Mouse (Mus musculus) heart, postnatal 10 days (tissue): ENCODE data around the gene Btbd9. TPM values are rescaled to one million over a fixed set of nuclear protein-coding genes. Genes with fewer than 3 reads are reported as not detected.
A peak's percentile ranks its signal among the peaks of the same experiment; 100 is the strongest.
"Not testable (repeated sequence)": the region's sequence is repeated elsewhere in the genome, so short reads cannot be mapped to it uniquely, and the experiment has no call there.

Source experiments
- DNase-seq, 2 experiments: peaks; one replicate each; pipeline ENCODE4 v3.0.0; 2021
- intact Hi-C: fragments of 180-260 bp; cut with DNase I; formaldehyde crosslinking; loops from one replicate; pipeline ENCODE4 v1.15.1; 2025
- total RNA-seq, 2 experiments: library from RNA; stranded (reverse); gene quantifications; 2 replicates each; pipeline ENCODE4 v1.2.3; 2021

Btbd9 gene
- total RNA-seq = 10 to 100 TPM; 30.9 to 34.0 TPM

DNA sequence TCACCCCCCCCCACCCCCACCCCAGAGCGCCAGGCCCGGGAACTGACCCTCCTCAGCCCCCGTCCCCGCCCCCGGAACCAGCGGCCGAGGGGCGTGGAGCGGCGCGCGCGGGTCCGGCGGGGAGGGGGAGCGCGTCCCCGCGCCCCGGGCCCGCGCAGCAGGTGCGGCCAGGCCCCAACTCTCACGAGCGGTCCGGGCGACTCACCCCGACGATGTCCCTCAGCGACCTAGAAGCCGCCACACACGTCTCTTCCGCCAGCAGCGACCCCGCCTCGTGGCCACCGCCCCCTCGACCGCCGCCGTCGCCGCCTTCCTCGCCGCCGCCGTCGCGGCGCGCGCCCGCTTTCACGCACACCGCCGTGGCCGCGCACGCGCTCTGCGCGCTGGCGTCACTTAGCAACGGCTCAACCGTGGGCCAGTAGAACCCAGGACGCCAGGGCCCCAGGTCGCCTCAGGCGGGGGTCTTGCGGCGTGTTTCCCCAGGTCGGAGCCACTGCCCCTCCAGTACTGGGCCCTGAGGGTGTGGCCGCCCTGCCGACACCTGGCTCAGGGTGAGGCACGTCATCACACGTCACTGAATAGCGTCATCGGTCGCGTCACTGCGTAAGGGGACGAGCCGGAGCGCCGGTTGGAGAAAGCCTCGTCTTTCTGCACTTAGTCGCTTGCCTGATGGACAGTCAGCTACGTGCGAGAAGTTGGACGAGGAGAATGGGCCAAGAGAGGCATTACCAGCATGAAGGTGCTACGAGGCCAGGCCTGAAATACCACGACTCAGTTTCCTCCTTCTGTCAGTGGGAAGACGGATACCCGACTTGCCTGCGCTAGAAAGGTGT is at the start of gene Btbd9:
Gene Btbd9, minus strand, starts transcription at position 548 of the 833 bp plus-strand sequence.
- peak; percentile 96 to 97 for DNase-seq
- intact Hi-C loops = loop anchor here (1.0 kb wide), 1 partner anchor 36 kb away; no protein-coding TSS in a partner anchor

DNA sequence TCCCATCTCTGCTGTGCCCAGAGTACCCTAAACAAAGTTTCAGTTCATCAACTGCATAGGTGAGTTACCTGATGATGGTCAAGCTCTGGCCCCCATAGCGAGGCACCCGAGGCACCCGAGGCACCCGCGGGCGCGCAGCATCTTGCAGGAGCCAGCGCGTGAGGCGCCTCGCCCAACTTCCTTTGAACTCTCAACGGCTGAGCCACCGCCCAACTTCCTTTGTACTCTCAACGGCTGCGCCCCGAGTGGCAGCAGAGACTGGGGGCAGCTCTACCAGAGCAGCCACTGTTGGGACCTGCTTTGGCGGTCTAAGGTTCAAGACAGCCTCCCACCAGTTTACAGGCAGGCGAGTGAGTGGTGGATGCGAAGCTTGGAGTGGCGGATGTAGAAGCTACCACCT is 47.8 kb upstream of the Btbd9 start, which contains the start of gene Dnah8:
Gene Dnah8, plus strand, starts transcription at position 223 of the 400 bp plus-strand sequence.
- DNase-seq, intact Hi-C loops: not testable (repeated sequence)

DNA sequence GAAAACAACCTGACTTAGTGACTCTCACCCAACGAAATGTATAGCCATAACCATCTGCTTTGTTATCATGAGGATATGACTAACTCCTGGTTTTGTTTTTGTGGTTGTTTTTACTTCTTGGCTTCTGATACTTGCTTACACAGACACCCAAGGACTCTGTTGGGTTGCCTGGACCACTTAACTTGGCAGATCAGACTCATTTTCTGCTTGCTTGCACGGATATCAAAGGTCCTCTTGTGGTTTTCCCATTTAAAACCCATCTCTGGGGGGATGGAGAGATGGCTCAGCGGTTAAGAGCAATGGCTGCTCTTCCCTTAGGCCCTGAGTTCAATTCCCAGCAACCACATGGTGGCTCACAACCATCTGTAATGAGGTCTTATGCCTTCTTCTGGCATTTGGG is 46.9 kb upstream of the Btbd9 start:
- no peak for DNase-seq
- intact Hi-C loops = no loop called here

DNA sequence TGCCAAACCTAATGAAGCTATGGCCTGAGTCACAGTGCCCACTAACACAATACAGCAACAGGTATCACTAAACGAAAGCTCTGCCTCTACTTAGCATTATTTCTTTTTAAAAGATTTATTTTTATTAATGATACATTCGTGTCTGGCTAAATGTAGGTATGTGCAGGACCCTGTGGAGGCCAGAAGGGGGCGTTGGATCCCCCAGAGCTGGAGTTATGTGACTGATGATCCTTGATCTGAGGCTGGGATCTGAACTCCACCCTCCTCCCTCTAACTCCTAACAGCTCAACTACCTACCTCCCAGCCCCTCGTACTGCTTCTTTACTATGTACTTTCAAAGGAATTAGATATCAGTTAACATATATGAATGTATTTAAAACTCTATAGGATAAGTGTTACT is 45.2 kb upstream of the Btbd9 start:
- intact Hi-C loops = no loop called here
- no peak for DNase-seq

DNA sequence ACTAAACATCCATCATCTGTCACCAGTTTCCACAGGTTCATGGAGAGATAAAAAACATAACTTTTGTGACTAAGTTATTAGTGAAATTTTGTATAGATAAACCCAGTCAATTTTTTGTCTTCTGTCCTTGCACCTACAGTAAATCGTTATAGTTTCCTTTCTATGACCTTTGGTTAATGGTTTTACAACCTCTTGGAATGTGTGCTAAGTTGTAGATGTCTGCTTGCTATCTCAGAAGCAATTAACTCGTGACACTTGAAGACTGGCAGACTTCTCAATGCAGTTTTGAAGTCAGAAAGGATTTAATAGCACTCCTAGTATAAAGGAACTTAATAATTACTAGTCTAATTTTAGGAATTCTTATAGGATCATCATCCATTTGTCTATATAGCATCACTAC is 44.3 kb upstream of the Btbd9 start:
- no peak for DNase-seq
- intact Hi-C loops = no loop called here

DNA sequence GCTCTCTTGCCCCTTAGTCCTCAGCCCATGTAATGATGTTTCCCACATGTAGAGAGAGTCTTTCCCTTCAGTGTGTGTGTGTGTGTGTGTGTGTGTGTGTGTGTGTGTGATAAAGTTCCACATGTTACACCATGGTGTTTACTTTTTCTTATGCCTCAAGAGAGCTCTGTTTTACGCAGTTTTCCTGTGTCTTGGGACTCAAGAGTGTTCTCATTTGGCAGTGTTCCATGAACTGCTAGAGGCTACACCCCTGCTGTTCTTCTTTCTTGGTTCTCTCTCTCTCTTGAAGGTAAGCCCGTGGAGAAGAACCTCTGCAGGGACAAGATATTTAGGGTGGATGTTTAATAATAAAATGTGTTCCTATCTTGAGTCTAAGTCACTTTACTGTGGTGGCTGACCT is 42.9 kb upstream of the Btbd9 start:
- intact Hi-C loops = no loop called here
- DNase-seq = no peak

DNA sequence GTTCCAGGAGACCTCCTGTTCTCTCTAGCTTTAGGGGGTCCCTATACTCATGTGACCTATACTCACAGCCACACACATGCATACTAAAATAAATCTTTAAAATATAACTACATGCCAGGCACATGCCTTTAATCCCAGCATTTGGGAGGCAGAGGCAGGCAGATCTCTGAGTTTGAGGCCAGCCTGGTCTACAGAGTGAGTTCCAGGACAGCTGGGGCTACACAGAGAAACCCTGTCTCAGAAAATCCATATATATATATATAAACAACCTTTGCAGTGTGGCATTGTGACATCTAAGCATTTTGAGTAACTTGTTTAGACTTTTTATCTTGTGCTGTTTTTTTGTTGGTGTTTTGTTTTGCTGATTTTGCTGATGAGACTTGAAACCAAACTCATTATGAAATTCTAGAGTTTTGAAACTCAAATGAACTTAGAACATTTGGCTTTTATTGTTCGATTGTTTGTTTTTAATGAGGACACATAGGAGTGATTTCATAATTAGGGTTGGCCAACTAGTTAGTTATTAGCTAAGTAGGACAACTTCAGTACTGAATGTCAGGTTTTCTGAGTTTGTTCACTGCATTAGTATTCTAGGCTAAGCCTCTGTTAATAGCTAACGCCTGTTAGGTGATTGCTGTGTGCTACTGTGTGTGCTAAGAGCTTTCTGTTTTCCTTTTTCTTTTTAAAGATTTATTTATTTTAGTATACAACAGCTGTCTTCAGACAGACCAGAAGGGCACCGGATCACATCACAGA is 42.0 kb upstream of the Btbd9 start:
- DNase-seq = no peak
- intact Hi-C loops = no loop called here

DNA sequence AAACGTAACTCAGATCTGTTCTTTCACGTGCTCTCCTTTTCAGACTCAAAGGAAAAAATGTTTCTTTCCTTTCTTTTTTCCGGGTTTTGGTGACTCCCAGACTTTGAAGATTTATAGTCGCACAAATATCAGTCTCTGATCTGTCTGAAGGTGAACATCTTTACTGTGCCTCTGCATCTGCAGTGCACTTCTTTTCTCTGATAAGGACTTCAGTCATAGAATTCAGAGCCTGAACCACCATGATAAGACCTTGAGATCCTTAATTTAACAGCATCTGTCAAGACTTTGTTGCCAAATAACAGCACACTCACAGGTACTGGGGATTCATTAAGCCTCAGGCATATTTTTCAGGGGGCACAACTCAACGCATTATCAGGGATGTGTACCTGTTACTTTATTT is 39.9 kb upstream of the Btbd9 start:
- intact Hi-C loops = no loop called here
- DNase-seq = no peak

DNA sequence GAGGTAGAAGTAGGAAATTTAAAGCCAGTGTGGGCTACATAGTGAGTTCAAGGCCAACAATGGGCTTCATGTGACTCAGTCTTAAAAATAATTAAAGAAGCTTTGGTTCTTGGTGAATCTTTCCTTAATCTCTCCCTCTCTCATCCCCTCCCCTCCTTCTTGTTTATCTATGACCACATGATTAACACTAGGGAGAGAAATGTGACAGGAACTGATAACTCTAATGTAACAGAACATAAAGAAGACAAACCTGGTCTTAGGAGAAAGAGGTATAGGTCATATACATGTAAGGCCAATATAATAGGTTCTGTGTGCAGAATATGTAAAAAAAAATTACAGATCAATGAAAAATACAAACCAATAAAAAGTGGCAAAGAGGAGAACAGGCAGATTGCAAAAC is 37.1 kb upstream of the Btbd9 start:
- DNase-seq = no peak
- intact Hi-C loops = no loop called here

DNA sequence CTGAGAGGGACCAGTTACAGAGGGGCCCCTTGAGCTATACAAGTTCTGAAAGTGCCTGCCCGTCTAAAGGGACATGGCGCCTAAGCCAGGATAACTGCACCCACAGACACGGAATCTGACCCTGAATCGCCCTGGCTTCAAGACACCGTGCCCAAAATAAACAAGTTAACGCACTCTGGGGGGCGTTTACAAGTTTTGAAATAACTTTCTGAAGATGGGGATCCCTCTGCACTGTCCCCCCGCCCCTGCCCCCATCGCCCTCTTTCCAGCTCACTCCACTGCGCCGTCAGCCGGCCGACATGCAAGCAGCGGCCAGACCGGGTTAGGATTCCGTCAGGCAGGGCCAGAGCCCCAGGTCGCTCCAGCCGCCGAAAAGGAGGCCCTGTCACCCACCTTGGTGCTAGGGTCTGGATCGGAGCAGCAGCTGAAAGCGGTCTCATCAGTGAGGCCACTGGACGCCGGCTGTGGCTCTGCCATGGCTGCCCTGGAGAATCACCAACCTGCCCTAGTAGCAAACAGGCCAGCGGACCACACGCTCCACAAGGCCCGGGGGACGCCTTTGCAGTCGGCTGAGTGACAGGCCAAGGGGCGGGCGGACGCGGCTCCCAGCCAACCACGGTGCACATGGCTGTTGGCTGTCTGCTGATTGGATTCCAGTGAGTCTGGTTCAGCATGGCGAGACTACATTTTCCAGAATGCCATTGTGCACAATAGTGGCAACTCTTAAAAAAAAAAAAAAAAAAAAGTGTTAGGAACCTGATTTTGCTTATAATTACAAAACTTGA is 36.0 kb upstream of the Btbd9 start:
- peak; percentile 100 for DNase-seq
- intact Hi-C loops = loop anchor here (1.0 kb wide), 1 partner anchor 36 kb away; the partner anchor contains the start of gene Btbd9

DNA sequence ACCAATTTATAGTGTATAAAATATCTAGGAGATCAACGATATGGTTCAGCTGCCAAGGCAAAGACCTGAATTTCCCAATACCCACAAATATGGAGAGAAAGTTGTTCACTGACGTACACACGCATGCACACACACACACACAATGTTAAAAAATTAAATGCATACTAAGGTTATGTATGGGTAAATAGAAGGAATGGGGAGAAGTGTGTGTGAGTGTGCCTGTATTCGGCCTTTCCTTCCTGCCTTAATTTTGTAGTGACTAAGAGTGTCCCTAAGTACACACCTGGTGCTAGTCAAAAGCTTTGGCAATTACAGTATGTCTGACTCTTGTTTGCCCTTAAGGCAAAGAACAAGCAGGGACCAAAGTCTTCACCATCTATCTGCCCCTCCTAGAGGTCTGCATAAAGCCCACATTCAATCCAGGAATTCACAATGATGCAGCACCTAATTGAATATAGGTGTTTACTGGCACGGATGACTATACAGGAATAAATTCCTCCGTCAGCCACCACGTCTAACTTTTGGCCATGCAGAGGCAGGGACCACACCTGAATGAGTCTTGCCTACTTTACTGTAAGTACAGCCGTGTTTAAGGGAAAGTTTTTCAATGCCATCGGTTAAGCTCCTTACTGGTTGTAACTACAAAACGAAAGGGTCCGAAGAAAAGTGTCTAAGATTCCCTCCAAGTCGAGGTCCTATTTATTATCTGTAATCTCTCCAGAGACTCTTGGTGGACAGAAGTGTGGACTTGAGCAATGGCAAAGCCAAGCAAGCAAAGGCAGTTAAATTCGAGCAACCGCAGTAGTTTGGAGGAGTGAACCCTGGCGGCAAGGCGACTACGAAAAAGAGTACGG is 35.2 kb upstream of the Btbd9 start:
- intact Hi-C loops = loop anchor here (1.0 kb wide), 1 partner anchor 35 kb away; the partner anchor contains the start of gene Btbd9
- DNase-seq = no peak

DNA sequence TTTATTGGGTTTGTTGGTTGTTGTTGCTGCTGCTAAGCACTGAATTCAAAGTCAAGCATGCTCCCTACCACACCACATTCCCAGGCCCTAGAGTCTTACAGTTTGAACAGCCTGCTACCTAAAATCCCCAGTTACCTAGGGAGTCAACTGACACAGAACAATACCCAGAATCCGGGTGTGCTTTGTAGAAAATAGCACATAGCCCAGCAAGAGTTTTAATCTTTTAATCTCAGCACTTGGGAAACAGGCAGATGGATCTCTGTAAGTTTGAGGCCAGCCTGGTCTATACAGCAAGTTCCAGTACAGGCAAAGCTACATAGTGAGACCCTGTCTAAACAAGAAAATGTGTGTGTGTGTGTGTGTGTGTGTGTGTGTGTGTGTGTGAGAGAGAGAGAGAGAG is 34.5 kb upstream of the Btbd9 start:
- DNase-seq = no peak
- intact Hi-C loops = no loop called here

DNA sequence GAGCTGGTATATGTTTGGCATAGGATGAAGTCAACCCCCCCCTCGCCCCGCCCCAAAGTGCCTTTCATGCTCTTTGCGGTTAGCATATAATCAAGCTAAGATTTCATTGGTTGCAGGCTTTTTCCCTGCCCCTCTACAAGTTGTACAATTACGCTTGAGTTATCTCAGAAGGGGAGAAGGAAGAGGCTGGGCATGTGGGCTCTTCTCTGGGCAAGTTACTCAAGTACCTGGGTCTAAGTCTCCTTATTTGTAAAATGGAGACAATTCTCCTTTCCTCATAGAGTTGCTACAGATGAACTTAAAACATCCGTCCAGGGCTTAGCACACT is 33.7 kb upstream of the Btbd9 start:
- DNase-seq = no peak
- intact Hi-C loops = no loop called here

DNA sequence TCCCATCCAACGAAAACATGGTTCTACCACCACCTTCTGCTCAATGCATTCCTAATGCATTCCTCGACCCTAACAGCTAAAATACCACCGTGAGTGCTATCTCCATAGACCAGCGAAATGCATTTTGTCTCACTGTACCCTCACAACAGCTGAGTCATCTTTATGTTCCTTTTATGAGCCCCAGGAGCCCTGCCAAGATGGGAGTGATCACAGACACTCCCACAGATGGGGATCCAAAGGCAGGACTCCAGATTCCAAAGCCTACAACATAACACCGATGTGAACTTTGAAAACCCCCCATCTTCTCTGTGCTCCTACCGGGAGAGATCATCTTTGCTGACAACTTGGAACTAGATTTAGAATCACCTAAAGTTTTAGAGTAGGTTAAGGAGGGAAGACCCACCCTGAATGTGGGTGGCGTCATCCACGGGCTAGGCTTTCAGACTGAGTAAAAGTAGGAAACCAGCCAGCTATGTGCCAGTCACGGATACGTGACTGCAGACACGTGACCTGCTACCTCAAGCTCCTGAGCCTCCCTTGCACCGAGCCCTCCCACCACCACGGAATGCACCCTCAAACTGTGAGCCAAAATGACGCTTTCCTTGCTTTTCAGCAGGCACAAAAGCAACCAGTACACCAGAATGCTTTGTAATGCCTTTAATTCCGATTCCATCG is 33.2 kb upstream of the Btbd9 start:
- no peak for DNase-seq
- intact Hi-C loops = no loop called here

DNA sequence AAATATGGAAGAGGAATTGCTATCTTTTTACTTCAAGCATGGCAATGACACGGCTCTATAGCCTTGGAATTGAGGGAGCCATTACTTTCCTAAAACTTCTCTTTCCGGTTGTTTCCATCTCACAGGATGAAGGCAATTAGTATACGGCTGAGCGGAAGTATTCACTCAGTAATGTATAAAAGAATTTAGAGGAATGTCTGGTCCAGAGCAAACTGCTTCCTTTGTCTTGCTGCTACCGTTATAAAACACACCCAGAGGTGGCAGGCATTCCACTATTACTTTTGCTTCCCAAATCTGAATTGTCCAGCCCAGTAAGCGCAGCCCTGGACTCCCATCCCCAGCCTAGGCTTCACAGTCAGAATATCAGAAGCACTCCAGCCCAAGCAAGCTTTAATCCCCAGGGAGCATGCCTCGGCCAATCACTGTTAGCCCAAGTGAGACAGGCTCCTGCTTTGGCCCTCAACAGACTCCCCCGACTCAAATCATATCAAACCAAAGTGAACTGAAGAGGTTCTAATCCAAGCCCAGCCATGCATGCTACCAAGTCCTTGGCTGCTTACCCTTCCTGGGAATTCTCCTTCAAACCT is 31.7 kb upstream of the Btbd9 start:
- DNase-seq = no peak

DNA sequence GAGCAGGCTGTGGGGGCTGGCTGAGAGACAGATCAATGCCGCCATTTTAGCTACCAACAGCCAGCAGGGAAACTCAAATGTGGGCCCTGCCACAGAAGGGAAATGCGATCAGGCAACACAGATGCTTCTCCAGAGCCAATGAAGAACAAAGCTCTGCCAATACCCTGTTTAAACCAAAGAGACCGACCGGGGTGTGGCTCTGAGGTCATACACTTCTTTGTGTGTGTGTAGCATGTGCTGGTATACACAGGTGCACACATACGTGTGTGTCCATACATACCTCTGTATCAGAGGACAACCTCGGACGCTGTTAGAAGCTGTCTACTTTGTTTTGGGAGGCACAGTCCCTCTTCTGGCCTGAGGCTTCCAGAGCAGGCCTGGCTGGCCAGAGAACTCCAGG is 31.0 kb upstream of the Btbd9 start:
- intact Hi-C loops = no loop called here
- no peak for DNase-seq

More for the DNA sequence above, 31.7 kb upstream of the Btbd9 start:
- intact Hi-C loops = no loop called here

DNA sequence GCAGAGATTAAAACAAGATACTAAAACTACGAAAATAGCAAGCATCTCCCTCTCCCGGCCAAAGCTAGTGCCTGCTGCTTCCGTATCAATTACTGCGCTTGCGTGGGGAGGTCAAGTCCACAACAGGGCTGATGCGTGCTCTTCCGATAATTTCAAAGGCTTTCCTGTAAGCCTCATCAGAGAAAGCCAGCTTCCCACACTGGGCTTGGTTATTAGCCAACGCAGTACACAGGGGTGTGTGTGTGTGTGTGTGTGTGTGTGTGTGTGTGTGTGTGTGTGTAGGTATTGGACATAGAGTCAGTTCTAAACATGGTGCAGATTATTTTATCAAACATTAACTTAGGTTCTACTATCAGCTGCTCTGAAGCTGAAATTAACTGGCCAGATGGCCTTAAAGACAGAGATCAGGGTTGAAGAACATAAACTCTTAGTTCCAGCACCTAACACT is 30.4 kb upstream of the Btbd9 start:
- DNase-seq = no peak
- intact Hi-C loops = no loop called here

DNA sequence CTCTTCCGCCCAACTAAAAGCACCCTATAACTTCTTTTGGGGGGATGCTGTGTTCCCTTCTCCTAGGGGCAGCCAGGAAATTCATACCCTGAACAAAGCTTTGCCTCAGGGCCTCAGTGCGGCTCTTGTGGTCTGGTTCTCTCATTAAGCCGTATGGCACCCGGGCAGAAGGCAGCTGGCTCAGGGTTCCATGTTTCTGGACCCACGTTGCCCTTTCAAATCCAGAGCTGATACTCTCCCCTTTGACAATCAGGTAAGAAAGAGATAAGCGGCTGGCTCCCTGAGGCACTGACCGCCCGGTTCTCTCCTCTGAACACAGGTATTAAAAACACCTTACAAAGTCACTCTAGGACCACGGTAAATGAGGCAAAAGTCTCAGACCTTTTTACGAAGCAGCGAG is 29.9 kb upstream of the Btbd9 start:
- DNase-seq = no peak
- intact Hi-C loops = no loop called here

DNA sequence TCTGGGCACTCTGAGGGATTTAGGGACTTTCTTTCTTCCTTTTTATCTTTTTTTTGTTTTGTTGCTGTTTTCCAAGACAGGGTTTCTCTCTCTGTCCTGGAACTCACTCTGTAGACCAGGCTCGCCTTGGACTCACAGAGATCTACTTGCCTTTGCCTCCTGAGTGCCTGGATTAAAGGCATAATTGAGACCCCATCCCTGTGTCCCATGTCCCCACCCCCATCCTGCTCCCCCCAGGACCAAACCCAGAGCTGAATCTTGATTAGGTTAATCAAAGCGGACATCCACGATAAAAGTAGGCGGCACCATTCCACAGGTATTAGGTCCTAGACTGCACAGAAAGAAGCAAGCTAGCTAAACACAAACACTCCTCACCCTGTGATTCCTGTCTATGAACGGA is 28.7 kb upstream of the Btbd9 start:
- intact Hi-C loops = no loop called here
- no peak for DNase-seq
